Mouse (Mus musculus): ENCODE data around the gene Acyp1. TPM values are rescaled to one million over a fixed set of nuclear protein-coding genes. Genes with fewer than 3 reads are reported as not detected.
"Not testable (repeated sequence)": the region's sequence is repeated elsewhere in the genome, so short reads cannot be mapped to it uniquely, and the experiment has no call there.

The Acyp1 gene
- total and polyA plus RNA-seq, 3 experiments, result 9.7 to 20.0 (median 19.3) TPM

DNA sequence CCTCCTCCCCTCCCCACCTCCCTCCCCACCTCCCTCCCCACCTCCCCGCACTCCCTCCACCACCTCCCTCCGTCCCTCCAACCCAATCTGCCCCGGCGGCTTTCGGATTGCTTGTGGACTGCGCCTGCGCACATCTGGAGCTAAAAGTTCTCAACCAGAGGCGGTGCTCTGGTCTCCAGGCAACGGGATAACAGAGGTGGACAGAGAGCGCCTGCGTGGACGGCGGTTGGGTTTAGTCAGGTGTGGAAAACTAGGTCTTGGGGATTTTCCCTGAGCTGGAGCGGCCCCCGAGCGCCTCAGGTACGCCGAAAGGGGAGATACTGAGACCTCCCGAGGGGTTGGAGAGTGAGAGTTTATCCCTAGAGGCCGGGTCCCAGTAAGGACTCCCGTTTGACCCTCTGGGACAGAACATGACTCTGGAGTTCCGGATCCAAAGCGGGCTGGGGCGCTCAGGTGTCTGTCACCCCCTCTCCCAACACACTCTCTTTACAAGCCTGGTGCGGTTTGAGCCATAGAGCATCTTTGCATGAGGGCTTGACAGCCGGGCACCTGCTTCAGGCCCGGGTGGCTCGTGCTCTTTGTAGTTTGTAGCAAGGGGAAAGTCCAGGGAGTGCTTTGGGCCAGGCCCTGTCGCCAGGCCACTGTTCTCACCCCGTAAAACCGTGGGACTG, 383 bp upstream of the Acyp1 start, which contains the start of gene Zc2hc1c:
Gene Zc2hc1c (plus strand): TSS at position 106 of the 671 bp plus-strand sequence.
- Histone ChIP-seq H3K4me1 (ENCODE audit: control insufficient read depth, insufficient read depth, low read length) (peaks cover 5% of the 10 kb centered on the region), H3K9ac (ENCODE audit: low read depth, low read length) (peak within 1 kb of the TSS; percentile 72), H3K27me3 (ENCODE audit: control insufficient read depth, insufficient read depth, low read length) (no peaks in the 10 kb centered on the region), H3K36me3 (ENCODE audit: control insufficient read depth, insufficient read depth, low read length) (no peaks in the 10 kb centered on the region), H3K79me2 (replicated peaks; ENCODE audit: control insufficient read depth, insufficient read depth, low read length) (no peaks in the 10 kb centered on the region), H3K4me3 (peak within 1 kb of the TSS; percentile 61), H3K27ac (peak within 1 kb of the TSS; percentile 80)
- intact Hi-C loops (cut with DNase I), result loop anchor here (5.0 kb wide), 2 partner anchors 71 to 121 kb away; partner anchors contain the start of gene Eif2b2
- WGBS, result 4% methylated on average over 30 of the region's 31 CpGs
- TF ChIP-seq EP300 (IDR thresholded peaks at IDR 0.05; ENCODE audit: insufficient read depth, low read depth, low read length), result no peak
- no peak for TF ChIP-seq CTCF (IDR thresholded peaks at IDR 0.05)
- peak; percentile 71; the same call in 1 of the 2 replicates for TF ChIP-seq POLR2A (IDR thresholded peaks at IDR 0.05; ENCODE audit: insufficient read depth, low read depth, low read length)
- peak; percentile 89 to 93 for DNase-seq

DNA sequence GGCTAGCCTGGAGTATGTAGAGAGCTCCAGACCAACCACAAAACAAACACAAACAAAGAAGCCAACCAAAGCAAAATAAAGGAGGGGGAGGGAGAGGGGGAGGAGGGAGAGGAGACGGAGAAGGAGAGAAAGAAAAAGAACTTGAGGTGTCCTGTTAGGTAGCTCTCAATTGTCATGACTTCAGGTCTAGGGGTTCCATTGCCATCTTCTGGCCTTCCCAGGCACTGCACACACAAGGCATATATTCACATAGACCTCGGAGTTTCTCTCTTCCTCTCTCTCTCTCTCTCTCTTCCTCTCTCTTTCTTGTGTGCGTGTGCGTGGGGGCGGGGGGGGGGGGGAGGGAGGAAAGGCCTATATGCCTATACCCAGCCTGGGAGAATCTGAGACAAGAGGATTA, 1.3 kb downstream of the Acyp1 start:
- Histone ChIP-seq H3K27me3 (ENCODE audit: control insufficient read depth, insufficient read depth, low read length) (no peaks in the 10 kb centered on the region), H3K9ac (ENCODE audit: low read depth, low read length) (no peak overlapping the region), H3K4me3 (no peak overlapping the region), H3K79me2 (replicated peaks; ENCODE audit: control insufficient read depth, insufficient read depth, low read length) (no peaks in the 10 kb centered on the region), H3K4me1 (ENCODE audit: control insufficient read depth, insufficient read depth, low read length) (peaks cover 3% of the 10 kb centered on the region), H3K27ac (no peak overlapping the region), H3K36me3 (ENCODE audit: control insufficient read depth, insufficient read depth, low read length) (no peaks in the 10 kb centered on the region)
- TF ChIP-seq CTCF (IDR thresholded peaks at IDR 0.05), result peak; percentile 54
- TF ChIP-seq EP300 (IDR thresholded peaks at IDR 0.05; ENCODE audit: insufficient read depth, low read depth, low read length), result no peak
- 37% methylated on average over 2 of the region's 5 CpGs for WGBS
- intact Hi-C loops (cut with DNase I), result loop anchor here (5.0 kb wide), 2 partner anchors 70 to 120 kb away; partner anchors contain the start of gene Eif2b2
- DNase-seq, result no peak

DNA sequence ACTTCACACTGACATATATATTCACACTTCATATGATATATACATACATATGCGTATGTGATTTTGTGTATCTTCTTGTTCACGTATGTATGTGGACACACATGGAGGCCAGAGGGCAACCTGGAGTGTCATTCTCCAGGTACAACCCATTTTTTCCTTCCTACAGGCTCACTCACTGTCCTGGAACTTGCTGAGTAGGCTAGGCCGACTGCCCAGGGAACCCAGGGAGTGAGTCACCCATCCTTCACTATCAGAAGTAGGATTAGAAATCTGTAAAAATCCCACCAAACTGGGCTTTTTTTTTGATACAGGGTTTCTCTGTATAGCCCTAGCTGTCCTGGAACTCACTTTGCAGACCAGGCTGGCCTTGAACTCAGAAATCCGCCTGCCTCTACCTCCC, 3.2 kb downstream of the Acyp1 start:
- Histone ChIP-seq H3K4me3 (no peak overlapping the region), H3K27me3 (ENCODE audit: control insufficient read depth, insufficient read depth, low read length) (no peaks in the 10 kb centered on the region), H3K4me1 (ENCODE audit: control insufficient read depth, insufficient read depth, low read length) (peaks cover 3% of the 10 kb centered on the region), H3K79me2 (replicated peaks; ENCODE audit: control insufficient read depth, insufficient read depth, low read length) (no peaks in the 10 kb centered on the region), H3K9ac (ENCODE audit: low read depth, low read length) (no peak overlapping the region), H3K36me3 (ENCODE audit: control insufficient read depth, insufficient read depth, low read length) (no peaks in the 10 kb centered on the region), H3K27ac (no peak overlapping the region)
- 82% methylated on average over 4 of the region's 4 CpGs for WGBS
- TF ChIP-seq CTCF (IDR thresholded peaks at IDR 0.05), result no peak
- intact Hi-C loops (cut with DNase I), result loop anchor here (5.0 kb wide), 2 partner anchors 68 to 118 kb away; partner anchors contain the start of gene Eif2b2
- no peak for DNase-seq

DNA sequence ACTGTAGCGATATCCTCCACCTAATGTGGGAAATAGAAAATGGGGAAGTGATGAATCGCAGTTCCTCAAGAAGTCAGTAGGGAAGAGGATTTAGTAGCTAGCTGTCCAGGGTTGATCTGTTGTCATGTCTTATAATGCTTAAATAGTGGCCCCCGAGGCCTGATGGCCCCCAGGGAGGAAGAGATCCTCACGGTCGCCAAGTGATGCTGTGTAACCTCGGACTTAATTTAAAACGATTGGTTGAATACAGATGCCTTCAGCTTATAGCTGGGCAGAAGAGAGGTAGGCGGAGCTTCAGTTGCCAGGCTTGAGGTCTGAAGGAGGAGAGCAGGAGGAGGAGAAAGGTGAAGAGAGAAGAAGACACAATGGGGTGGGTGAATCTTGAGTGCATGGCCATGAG, 3.9 kb downstream of the Acyp1 start:
- no peaks in the 10 kb centered on the region for H3K79me2 ChIP-seq (replicated peaks; ENCODE audit: control insufficient read depth, insufficient read depth, low read length)
- H3K9ac ChIP-seq (ENCODE audit: low read depth, low read length), result no peak overlapping the region
- H3K27me3 ChIP-seq (ENCODE audit: control insufficient read depth, insufficient read depth, low read length), result no peaks in the 10 kb centered on the region
- 66% methylated on average over 8 of the region's 8 CpGs for WGBS
- H3K36me3 ChIP-seq (ENCODE audit: control insufficient read depth, insufficient read depth, low read length), result no peaks in the 10 kb centered on the region
- TF ChIP-seq POLR2A (IDR thresholded peaks at IDR 0.05; ENCODE audit: insufficient read depth, low read depth, low read length), result no peak
- TF ChIP-seq CTCF (IDR thresholded peaks at IDR 0.05), result no peak
- no peak for TF ChIP-seq EP300 (IDR thresholded peaks at IDR 0.05; ENCODE audit: insufficient read depth, low read depth, low read length)
- intact Hi-C loops (cut with DNase I), result no loop called here
- H3K27ac ChIP-seq, result no peak overlapping the region
- DNase-seq, result no peak
- peaks cover 5% of the 10 kb centered on the region for H3K4me1 ChIP-seq (ENCODE audit: control insufficient read depth, insufficient read depth, low read length)
- no peak overlapping the region for H3K4me3 ChIP-seq

DNA sequence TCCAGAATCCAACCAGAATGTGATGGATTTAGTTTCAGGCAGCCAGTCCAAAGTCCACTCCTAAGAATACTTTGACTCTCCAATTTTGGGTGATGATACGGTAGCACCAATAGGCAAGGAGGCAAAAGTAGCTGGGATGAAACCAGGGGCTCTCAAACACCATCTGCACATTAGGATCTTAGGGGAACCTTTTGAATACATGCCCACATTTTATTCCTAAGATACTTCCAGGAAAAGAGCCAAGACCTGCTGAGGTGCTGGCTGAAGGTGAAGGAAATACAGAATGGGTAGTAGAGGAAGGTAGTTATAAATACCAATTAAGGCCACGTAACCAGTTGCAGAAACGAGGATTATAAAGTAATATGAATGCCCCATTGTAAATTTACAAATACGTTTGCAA, 6.5 kb downstream of the Acyp1 start:
- 79% methylated on average over 2 of the region's 4 CpGs for WGBS

DNA sequence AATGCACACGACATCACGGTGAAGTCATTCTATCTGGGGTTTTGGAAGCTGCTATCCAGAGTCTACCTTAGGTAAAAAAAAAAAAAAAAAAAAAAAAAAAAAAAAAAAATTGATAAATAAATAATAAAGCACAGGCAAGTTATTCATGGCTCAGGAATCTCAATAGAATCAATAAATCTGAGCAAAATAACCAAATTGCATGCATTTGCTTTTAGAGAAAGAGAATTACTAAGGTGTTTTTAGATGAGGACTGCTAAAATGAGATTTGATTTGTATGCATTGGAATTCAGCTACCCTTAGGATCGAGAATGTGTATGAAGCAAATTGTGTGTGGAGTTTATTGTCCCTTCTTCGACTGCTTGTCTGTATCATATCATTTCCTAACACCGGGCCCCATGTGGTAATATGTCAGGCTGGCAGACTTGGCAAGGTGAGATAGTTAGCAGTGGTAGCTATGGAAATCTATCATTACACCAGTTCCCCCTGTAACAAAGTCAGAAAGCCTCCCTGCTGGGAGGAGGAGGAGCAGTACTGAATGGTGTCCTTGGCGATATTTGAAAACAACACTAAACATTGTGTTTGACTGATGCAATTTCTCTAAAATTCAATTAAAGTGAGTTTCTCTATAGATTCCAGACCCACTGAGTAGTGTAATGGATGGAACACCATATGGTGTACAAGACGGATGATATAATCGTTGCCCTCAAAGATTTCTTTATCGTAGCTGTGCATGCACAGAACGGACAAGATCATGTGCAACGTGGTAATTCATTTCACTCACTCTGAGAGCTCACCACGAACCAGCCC, 7.2 kb downstream of the Acyp1 start:
- no peak overlapping the region for H3K4me3 ChIP-seq
- 65% methylated on average over 12 of the region's 12 CpGs for whole genome bisulfite sequencing
- H3K36me3 ChIP-seq (ENCODE audit: control insufficient read depth, insufficient read depth, low read length), result no peaks in the 10 kb centered on the region
- no peak overlapping the region for H3K9ac ChIP-seq (ENCODE audit: low read depth, low read length)
- no peaks in the 10 kb centered on the region for H3K27me3 ChIP-seq (ENCODE audit: control insufficient read depth, insufficient read depth, low read length)
- H3K4me1 ChIP-seq (ENCODE audit: control insufficient read depth, insufficient read depth, low read length), result peaks cover 2% of the 10 kb centered on the region
- no peak for DNase-seq
- intact Hi-C loops (cut with DNase I), result no loop called here
- H3K79me2 ChIP-seq (replicated peaks; ENCODE audit: control insufficient read depth, insufficient read depth, low read length), result no peaks in the 10 kb centered on the region
- TF ChIP-seq POLR2A (IDR thresholded peaks at IDR 0.05; ENCODE audit: insufficient read depth, low read depth, low read length) (no peak), EP300 (IDR thresholded peaks at IDR 0.05; ENCODE audit: insufficient read depth, low read depth, low read length) (no peak), CTCF (IDR thresholded peaks at IDR 0.05) (no peak)
- no peak overlapping the region for H3K27ac ChIP-seq

More for the DNA sequence above, 6.5 kb downstream of the Acyp1 start:
- H3K27me3 ChIP-seq (ENCODE audit: control insufficient read depth, insufficient read depth, low read length); H3K4me3 ChIP-seq; H3K27ac ChIP-seq; H3K36me3 ChIP-seq (ENCODE audit: control insufficient read depth, insufficient read depth, low read length); intact Hi-C loops (cut with DNase I); DNase-seq; H3K79me2 ChIP-seq (replicated peaks; ENCODE audit: control insufficient read depth, insufficient read depth, low read length); H3K9ac ChIP-seq (ENCODE audit: low read depth, low read length); H3K4me1 ChIP-seq (ENCODE audit: control insufficient read depth, insufficient read depth, low read length): not testable (repeated sequence)
